Mouse (Mus musculus): ENCODE measurements at regions not wholly inside any gene's neighbourhood (a gene's known extent, or its start where the extent isn't known, plus 50 kb on each side); places are given as distances from the start of the nearest gene placed in this dataset.

DNA sequence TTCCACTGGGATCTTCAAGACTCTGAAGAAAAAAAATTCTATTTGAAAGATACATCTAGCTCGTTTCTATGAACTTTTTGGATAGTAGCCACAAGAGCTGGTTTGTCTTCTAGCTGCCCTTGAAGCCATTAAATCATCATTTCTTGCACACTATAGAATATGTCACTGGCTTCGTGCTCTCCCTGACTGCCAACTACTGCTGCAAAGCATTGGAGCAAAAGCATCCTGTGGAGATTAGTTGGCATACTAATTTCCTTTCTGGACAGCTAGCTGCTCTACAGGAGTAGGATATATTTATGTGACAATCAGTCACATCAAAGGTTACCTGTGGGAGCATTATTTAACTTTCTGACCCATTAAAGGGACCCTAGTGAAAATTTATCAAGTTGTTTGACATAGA is 243.1 kb downstream of the Pdgfc start:
- DNase-seq: no peak

DNA sequence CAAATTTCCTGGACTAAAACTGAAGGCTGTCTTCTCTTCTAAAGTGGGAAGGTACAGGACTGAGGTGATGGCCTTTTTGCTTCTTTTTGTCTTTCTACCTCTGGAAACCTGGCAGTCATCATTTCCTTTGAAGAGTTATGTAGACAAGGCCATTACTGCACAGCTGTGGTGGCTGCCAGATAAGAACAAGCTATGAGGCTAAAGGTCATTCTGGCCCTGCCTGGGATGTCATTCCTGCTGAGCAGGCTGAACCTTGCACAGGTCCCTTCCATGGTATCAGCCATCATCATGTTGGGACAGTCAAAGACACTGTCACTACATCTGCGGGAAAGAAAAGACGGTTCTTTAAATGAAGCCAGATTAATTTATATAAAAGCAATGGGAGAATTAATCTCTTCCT is 253.5 kb downstream of the Pdgfc start:
- no peak for DNase-seq

- no peak for DNase-seq
Measured at GRCm38 (mm10) chr3:81292404-81292803, 256.2 kb downstream of the Pdgfc start.

- peak; percentile 3 to 26 for DNase-seq
Measured at GRCm38 (mm10) chr3:81293186-81293819, 257.1 kb downstream of the Pdgfc start.

DNA sequence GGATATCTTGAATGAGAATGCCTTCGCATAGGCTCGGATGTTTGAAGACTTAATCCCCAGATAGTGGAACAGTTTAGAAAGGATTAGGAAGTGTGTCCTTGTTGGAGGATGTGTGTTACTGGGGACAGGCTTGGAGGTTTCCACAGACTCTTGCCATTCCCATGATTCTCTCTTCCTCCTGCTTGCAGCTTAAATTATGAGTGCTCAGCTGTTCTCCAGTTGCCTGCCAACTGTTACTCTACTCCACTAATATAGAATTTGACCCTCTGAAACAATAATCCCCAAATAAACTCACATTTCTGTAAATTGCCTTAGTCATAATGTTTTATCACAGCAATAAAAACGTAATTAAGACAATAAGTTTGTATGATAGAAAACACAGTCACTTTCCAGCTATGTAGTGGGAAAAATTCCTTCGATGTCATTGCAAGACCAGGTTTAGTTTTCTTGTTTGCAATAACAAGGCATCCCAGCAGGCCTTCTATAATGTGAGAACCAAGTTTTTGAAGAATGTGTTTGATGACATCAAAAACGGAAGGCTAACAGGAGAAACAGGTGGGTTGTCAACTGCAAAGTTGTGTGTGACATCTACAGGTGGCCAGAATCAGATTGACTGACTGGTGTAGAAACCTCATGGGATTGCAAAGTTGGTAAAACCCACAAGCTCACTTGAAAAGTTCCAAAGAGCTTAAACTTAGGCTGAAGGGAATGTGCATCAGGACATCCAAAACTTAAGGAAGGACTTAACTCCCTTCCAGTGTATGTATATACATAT is 268.0 kb downstream of the Pdgfc start:
- no peak for DNase-seq

DNA sequence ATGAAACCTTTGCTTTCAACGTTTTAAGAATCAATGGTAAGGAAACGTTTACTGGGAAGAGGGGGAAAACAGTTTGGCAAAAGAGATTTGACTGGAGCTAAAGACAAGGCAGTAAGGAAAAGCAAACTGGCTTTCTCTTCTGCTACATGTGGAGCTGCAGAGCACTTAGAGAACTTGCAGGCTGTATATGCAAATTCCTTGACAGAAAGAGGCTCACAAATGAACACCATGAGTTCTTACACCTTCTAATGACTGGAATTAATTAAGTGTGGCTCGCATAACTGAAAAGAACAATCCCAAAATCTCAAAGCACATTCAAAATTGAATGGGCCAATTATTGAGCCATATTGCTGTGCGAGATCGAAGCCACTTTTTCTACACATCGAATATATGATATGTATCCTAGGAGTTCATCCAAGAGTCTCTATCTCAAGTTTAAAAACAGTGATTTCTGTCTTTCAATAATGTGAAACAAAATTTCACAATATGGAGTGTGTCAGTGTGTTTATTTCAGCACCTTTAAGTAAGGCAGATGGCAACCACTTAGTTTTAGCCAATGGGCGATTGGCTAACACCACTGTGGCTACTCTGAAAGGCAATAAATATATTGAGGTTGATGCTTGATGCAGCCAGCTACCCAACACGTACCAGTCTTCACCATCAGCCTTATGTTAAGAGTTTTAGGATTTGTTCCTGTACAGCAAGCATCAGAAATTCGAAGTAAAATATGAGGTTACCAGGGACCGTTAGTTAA is 269.4 kb downstream of the Pdgfc start:
- DNase-seq: no peak

GRCm38 (mm10) chr3:81326866-81327265 is 290.6 kb downstream of the Pdgfc start:
- no peak for DNase-seq

- DNase-seq: peak in 1 of 2 experiments; percentile 1
Measured at GRCm38 (mm10) chr3:81351739-81352138, 315.5 kb downstream of the Pdgfc start.

GRCm38 (mm10) chr3:81367918-81368317 is 331.7 kb downstream of the Pdgfc start:
- DNase-seq: no peak

DNA sequence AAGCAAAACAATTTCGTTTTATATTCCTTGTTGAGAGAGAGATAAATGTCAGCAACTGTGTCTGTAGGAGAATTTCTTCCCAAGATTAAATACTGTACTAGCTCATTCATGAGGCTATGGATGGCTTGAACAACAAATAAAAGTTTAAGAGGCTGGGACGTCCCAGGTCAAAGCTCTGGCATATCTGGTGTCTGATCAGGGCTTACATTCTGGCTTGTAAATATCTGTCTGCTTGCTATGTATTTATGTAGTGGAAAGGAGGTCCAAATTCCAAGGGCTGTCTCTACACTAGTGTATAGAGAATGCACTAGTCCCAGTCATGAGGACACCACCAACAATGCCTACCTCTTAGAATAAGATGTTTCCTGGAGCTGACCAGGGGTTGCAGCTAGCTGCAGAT is 332.4 kb downstream of the Pdgfc start:
- DNase-seq: no peak

GRCm38 (mm10) chr3:81369742-81370141 is 333.5 kb downstream of the Pdgfc start:
- DNase-seq: no peak

DNA sequence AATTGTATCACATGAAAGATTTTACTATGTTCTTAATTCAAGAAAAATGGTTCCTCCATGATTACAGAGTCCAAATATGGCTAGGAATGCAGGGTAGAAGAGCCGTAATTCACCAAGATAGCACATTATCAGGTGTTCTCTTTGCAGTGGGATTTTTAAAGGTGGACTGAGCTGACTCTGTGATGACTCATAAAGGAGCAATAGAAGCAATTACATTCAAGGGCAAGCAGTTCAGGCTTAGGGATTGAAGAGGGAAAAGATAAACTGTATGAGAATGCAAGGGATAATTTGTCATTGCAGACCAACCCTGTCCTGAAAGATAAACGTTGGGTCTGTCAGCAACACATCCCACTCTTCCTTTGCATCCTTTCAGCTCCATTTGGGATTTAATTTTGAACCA is 339.8 kb downstream of the Pdgfc start:
- DNase-seq: no peak

- peak in 1 of 2 experiments; percentile 3 for DNase-seq
Measured at GRCm38 (mm10) chr3:81377466-81377865, 341.2 kb downstream of the Pdgfc start.

GRCm38 (mm10) chr3:81379362-81379761 is 343.1 kb downstream of the Pdgfc start:
- no peak for DNase-seq

- peak; percentile 6 to 7 for DNase-seq
Measured at GRCm38 (mm10) chr3:81386931-81387330, 350.7 kb downstream of the Pdgfc start.

DNA sequence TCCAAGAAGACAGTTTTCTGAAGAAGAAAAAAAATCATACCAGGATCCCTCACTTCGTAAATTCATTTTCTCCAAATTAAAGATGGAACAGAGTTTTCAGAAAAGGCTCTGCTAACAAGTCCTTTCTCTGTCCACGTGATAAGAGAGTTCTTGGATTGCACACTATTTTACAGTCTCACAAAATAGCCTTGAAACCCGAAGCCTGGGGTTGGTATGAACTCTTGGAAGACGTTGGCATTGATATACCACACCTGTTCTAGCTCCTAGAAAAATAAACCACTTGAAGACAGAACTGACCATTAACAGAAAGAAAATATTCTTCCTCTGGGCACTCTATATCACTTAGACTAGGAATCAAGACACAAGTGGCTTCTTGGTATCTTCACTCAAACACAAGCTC is 351.4 kb downstream of the Pdgfc start:
- no peak for DNase-seq

DNA sequence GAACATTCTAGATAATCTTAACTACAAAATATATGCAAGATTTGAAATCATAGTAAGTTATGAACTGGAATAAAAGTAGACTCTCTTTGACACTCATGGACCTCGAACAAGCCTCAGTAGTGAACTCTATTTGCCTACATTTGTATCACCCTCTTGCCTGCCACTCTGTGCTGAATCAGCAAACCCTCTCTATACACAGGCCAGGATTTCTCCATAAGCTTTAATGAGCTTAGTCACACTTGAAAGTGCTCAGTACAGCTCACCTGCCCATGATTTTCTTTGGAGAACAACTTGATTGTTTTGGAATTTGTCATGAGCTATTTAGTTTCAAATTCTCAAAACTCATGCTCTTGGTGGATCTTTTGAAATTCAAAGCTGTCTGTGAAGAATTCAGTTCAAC is 361.0 kb downstream of the Pdgfc start:
- no peak for DNase-seq

- DNase-seq: no peak
Measured at GRCm38 (mm10) chr3:81401028-81401427, 364.8 kb downstream of the Pdgfc start.

- no peak for DNase-seq
Measured at GRCm38 (mm10) chr3:81408914-81409313, 372.7 kb downstream of the Pdgfc start.

DNA sequence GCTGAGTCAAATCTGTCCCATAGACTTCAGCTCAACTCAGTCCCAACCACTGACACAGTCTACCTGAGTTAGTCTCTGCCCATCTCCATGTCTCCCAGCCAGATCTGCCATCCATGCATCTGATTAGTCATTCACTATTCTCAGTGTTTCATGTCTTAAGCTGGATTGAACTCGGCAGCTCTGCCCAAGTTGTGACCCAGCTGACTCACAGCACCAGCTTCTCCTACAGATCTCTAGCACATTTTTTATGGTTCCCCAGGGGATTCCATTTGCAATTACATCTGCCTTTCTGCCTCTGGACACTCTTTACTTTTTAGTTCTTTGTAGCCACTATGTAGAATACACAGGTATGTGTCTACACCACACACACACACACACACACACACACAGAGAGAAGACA is 385.7 kb downstream of the Pdgfc start:
- DNase-seq: no peak

DNA sequence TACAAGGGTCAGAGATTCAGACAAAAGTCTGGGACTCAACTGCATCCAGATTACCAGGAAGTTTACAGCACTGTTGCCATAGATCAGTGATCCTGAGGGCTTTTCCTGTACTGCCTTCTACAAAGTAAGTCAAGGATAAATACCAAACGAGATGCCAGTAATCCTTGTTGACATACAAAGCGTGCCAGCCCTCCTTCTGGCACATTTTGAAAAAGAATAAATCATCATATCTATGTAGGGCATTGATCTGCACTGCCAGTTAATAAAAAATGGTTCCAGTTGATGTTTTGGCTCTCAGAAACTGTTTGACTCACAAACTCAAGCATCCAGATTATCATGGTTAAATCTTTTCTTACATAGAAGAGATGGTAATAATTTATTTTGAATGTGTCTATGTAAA is 390.5 kb downstream of the Pdgfc start:
- no peak for DNase-seq
